Mouse (Mus musculus) heart, adult 2 months (tissue): ENCODE measurements at regions not wholly inside any gene's neighbourhood (a gene's known extent, or its start where the extent isn't known, plus 50 kb on each side); places are given as distances from the start of the nearest gene placed in this dataset.

Source experiments
- CTCF ChIP-seq: fragments of 200-600 bp; IDR thresholded peaks from 2 replicates; pipeline ENCODE4 v1.8.1; 2022; ENCODE audit warnings: antibody characterized with exemption, mild to moderate bottlenecking, moderate library complexity
- EP300 ChIP-seq: fragments of 200-500 bp; IDR thresholded peaks from 2 replicates; pipeline ENCODE4 v1.6.1; 2011; ENCODE audit warnings: low read depth, low read length, control low read depth; ENCODE audit not compliant: insufficient read depth
- POLR2A ChIP-seq: fragments of 200-500 bp; IDR thresholded peaks from 2 replicates; pipeline ENCODE4 v1.6.1; 2011; ENCODE audit warnings: mild to moderate bottlenecking, low read depth, low read length, control low read depth; ENCODE audit not compliant: insufficient read depth

- no peak for TF ChIP-seq EP300
- TF ChIP-seq POLR2A = no peak
- no peak for TF ChIP-seq CTCF
Observed at GRCm38 (mm10) chr12:92386195-92386594, 537.2 kb upstream of the Sel1l start.
